Mouse (Mus musculus) heart, embryonic 14.5 days (tissue): ENCODE measurements around the gene Vps4b. TPM values are rescaled to one million over a fixed set of nuclear protein-coding genes. Genes with fewer than 3 reads are reported as not detected.
A peak's percentile ranks its signal among the peaks of the same experiment; 100 is the strongest.

Experiments
- ATAC-seq: fragments of 200-750 bp; cut with Nextera tagmentation; 2 replicates; pipeline ENCODE4 v1.8.0; 2017; ENCODE audit warnings: low read depth, moderate TSS enrichment; ENCODE audit not compliant: insufficient number of reproducible peaks, insufficient read depth, low FRiP score
- H3K27ac ChIP-seq, 2 experiments: fragments of 200-500 bp in 1 of 2; fragments of 300-500 bp in 1 of 2; sonication (generic) in 1 of 2; replicated peaks in 1 of 2; 2 replicates each; pipeline ENCODE4 v1.5.1; 2012 to 2014; ENCODE audit warnings: low read depth in 2 of 2, low read length in 2 of 2, control low read depth in 1 of 2, mild to moderate bottlenecking in 1 of 2, mixed read lengths in 1 of 2; ENCODE audit not compliant: control insufficient read depth in 1 of 2, insufficient read depth in 1 of 2
- H3K27me3 ChIP-seq: fragments of 300-500 bp; sonication (generic); 2 replicates; pipeline ENCODE4 v1.6.1; 2014; ENCODE audit warnings: mild to moderate bottlenecking, low read length, control low read depth; ENCODE audit not compliant: control insufficient read depth, insufficient read depth
- H3K36me3 ChIP-seq: fragments of 300-500 bp; sonication (generic); 2 replicates; pipeline ENCODE4 v1.6.1; 2014; ENCODE audit warnings: mild to moderate bottlenecking, control low read depth, low read length, mixed read lengths; ENCODE audit not compliant: control insufficient read depth, insufficient read depth
- H3K4me1 ChIP-seq, 2 experiments: fragments of 200-500 bp in 1 of 2; fragments of 300-500 bp in 1 of 2; sonication (generic) in 1 of 2; 2 replicates each; pipeline ENCODE4 v1.6.1; 2012 to 2014; ENCODE audit warnings: low read length in 2 of 2, control low read depth in 1 of 2, mixed read lengths in 1 of 2; ENCODE audit not compliant: control insufficient read depth in 2 of 2, insufficient read depth in 2 of 2
- H3K4me2 ChIP-seq: fragments of 300-500 bp; sonication (generic); 2 replicates; pipeline ENCODE4 v1.6.1; 2014; ENCODE audit warnings: mild to moderate bottlenecking, low read length
- H3K4me3 ChIP-seq, 2 experiments: fragments of 200-500 bp in 1 of 2; fragments of 300-500 bp in 1 of 2; sonication (generic) in 1 of 2; 2 replicates each; pipeline ENCODE4 v1.5.1; 2012 to 2014; ENCODE audit warnings: low read length in 2 of 2, mild to moderate bottlenecking in 2 of 2, control low read depth in 1 of 2, low read depth in 1 of 2, moderate library complexity in 1 of 2; ENCODE audit not compliant: control insufficient read depth in 1 of 2, insufficient read depth in 1 of 2
- H3K9ac ChIP-seq: fragments of 300-500 bp; sonication (generic); 2 replicates; pipeline ENCODE4 v1.6.1; 2014; ENCODE audit warnings: mild to moderate bottlenecking, low read length
- H3K9me3 ChIP-seq: fragments of 300-500 bp; sonication (generic); 2 replicates; pipeline ENCODE4 v1.6.1; 2016; ENCODE audit warnings: low read length, control low read depth; ENCODE audit not compliant: control insufficient read depth
- WGBS: fragments of 180-500 bp; shearing (Covaris S2); extraction: QIAGEN DNeasy Blood & Tissue Kit; methylation state at CpG from one replicate; pipeline ENCODE4 v1.1.7; 2014; 5-methylcytosine and 5-hydroxymethylcytosine counted together
- polyA plus RNA-seq: library from polyadenylated mRNA; unstranded; fragments of >200 nt; fragmentation: Nextera tagmentation; extraction: Ambion mirVana; gene quantifications from 2 replicates; pipeline ENCODE4 v1.2.1, GENCODE M21; 2014

The Vps4b gene
- polyA plus RNA-seq, 1 experiment from 2014 or later, result 45.1 TPM

DNA sequence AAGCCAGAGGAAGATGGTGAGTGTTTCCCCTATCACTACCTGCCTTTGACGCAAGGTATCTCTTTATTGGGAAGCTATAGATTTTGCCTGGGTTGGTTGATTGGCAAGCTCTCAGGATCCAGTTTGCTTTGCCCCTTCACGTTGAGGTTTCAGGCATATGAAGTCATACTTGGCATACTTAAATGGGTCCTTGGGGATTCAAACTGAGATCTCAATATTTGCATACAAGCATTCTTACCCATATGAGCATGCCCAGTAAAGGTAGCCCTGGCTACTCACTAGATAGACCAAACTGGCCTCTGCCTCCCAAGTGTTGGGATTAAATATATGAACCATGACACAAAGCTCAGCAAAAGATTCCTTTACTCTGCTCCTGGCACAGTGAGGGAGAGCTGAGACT is 31.7 kb downstream of the Vps4b start:
- no peak overlapping the region for H3K9ac ChIP-seq
- no peaks in the 10 kb centered on the region for H3K9me3 ChIP-seq
- H3K4me3 ChIP-seq, result no peak overlapping the region
- 0 out of 4 replicates have a peak, but pooled peaks cover 0 to 5% of the 10 kb centered on the region in 2 experiments for H3K4me1 ChIP-seq
- peaks cover 45% of the 10 kb centered on the region for H3K36me3 ChIP-seq
- H3K27ac ChIP-seq, result no peak overlapping the region
- H3K4me2 ChIP-seq, result no peak overlapping the region
- 92% methylated on average over 2 of the region's 2 CpGs for WGBS
- H3K27me3 ChIP-seq, result no peaks in the 10 kb centered on the region
- no peak for ATAC-seq

DNA sequence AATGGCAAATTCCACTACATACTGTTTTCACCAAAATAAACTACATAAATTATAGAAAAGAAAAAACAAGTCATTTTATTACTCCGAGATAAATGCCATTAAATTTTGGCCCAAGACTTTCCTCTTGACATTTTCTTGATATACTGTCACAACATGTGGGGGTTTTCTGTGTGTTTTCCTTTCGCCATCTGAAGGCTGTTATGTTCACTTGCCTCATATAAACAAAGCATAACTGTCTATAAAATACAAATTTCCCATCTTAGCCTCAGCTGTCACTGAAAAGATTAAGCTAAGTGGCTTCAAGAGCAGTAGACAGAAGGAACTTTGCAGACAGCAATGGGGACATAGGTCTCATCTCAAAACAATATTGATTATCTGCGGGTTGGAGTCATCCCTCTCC is 32.2 kb downstream of the Vps4b start:
- no peak overlapping the region for H3K27ac ChIP-seq
- H3K36me3 ChIP-seq, result peaks cover 44% of the 10 kb centered on the region
- H3K4me2 ChIP-seq, result no peak overlapping the region
- H3K4me3 ChIP-seq, result no peak overlapping the region
- H3K9ac ChIP-seq, result no peak overlapping the region
- ATAC-seq, result no peak
- 93% methylated on average over 3 of the region's 3 CpGs for WGBS
- H3K4me1 ChIP-seq, result 0 out of 4 replicates have a peak, but pooled peaks cover 0 to 5% of the 10 kb centered on the region in 2 experiments
- H3K9me3 ChIP-seq, result no peaks in the 10 kb centered on the region
- H3K27me3 ChIP-seq, result no peaks in the 10 kb centered on the region

DNA sequence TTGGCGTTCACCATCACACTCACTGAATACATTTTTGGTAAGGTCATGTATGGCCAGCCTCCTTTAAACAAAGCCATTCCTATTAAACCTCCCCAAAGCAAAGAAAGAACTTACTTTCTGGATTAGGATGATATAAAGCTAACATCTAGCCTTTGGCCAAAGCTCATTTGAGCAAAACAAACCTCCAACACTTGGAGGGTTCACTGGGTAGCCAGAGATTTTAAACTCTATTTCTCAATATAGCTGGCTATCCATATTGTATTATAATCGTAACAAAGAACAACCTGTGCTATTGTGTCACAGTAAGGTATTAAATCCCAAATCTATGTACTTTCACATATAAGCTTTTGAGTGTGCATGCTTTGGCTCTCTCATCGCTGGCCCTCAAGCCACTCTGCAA is 35.8 kb downstream of the Vps4b start:
- Histone ChIP-seq H3K4me1 (peaks cover 2 to 13% of the 10 kb centered on the region in 2 experiments), H3K27ac (no peak overlapping the region), H3K9me3 (no peaks in the 10 kb centered on the region), H3K4me3 (no peak overlapping the region), H3K27me3 (no peaks in the 10 kb centered on the region), H3K36me3 (peaks cover 13% of the 10 kb centered on the region; the same call in 1 of the 2 replicates), H3K4me2 (peak overlapping the region; percentile 97; the same call in 1 of the 2 replicates), H3K9ac (no peak overlapping the region)
- no peak for ATAC-seq
- WGBS, result 80% methylated on average over 3 of the region's 3 CpGs

DNA sequence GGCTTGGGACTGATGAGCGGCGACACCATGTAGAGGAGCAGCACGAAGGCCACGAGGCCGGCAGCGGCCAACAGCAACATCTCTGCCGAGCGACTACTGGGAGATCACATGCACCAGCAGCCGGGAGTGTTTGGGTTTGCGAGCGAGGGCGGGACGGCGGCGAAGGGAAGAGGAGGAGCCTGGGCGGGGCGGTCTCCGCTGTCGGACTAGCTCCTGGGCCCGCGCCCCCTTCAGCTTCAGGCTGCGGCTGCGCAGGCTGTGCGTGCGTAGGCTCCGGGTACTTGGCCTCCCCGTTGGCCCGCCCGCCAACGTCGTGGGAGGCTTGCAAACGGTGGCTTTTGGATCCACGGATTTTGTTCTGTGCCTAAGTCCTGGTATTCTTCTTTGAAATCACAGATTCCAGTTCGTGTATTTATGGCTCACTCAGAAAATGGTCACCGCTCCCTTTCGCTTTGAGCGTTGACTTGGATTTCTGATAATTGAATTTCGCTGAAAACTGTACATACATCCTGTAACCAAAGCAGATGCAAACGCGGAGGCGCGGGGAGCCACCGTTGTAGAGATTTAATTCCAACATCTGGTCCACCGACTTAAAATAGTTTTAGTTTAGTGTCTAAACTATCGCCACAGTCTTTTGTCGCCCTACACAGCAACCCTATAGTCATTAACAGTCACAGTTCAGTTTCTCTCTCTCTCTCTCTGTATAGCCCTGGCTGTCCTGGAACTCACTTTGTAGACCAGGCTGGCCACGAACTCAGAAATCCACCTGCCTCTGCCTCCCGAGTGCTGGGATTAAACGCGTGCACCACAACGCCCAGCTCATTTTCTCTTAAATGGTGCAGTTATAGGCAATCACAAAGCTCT is 36.7 kb downstream of the Vps4b start, which contains the start of gene Kdsr:
TSS of gene Kdsr (minus strand) at position 156 of the 864 bp plus-strand sequence.
- WGBS, result 2% methylated on average over 50 of the region's 51 CpGs
- H3K4me2 ChIP-seq, result peak within 1 kb of the TSS; percentile 97
- peak within 1 kb of the TSS; percentile 79 for H3K9ac ChIP-seq
- ATAC-seq, result peak; percentile 99
- no peaks in the 10 kb centered on the region for H3K27me3 ChIP-seq
- peaks cover 9% of the 10 kb centered on the region for H3K36me3 ChIP-seq
- H3K4me1 ChIP-seq, result peaks cover 2 to 10% of the 10 kb centered on the region in 2 experiments
- H3K4me3 ChIP-seq, result peak within 1 kb of the TSS; percentile 61 to 73
- H3K9me3 ChIP-seq, result no peaks in the 10 kb centered on the region
- peak within 1 kb of the TSS; percentile 92 to 93 for H3K27ac ChIP-seq

DNA sequence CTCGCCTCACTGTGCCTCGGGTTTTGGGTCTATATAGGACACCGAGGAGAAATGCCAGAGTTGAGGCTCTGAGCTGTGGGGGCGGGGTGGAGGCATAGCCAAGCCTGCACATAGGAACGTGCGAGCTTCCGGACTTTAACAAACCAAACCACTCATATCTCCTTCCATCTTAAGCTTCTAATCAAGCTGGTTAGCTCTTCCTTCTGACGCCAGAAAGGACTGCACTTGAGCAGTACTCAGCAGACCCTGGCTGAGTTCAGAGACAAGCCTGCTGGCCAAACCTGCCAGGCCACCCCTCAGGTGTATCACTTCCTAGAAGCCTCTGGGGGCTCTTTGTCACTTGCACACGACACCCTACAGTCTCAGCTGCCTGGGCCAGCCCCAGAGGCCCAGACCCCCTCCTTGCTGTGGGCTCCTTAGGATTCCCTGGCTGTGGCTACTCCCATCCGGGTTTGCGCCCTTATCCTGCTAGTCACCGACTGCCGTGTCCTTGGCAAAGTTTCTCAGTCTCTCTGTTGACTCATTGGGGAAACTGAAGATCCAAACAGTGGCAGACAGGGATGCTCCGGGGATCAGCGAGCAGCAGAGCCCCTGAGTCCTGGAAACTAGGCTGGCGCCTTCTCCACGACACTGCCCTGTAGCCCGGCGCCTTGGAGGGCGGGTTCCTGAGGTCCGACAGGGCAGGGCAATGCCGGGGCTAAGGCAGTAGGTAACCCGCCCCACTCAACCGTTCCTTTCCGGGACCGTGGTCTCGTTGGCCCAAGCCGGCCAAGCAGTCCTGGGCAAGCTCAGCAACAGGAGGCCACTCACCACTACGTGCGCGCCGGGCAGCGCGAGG is 37.6 kb downstream of the Vps4b start:
- ATAC-seq, result peak; percentile 64
- peaks cover 7% of the 10 kb centered on the region; the same call in 1 of the 2 replicates for H3K36me3 ChIP-seq
- H3K9me3 ChIP-seq, result no peaks in the 10 kb centered on the region
- peak overlapping the region; percentile 97 for H3K4me2 ChIP-seq
- peaks cover 2 to 10% of the 10 kb centered on the region in 2 experiments for H3K4me1 ChIP-seq
- H3K4me3 ChIP-seq, result peak overlapping the region; percentile 61 to 73
- peak overlapping the region; percentile 88 to 92 for H3K27ac ChIP-seq
- peak overlapping the region; percentile 79 for H3K9ac ChIP-seq
- H3K27me3 ChIP-seq, result no peaks in the 10 kb centered on the region
- 1% methylated on average over 34 of the region's 34 CpGs for WGBS

DNA sequence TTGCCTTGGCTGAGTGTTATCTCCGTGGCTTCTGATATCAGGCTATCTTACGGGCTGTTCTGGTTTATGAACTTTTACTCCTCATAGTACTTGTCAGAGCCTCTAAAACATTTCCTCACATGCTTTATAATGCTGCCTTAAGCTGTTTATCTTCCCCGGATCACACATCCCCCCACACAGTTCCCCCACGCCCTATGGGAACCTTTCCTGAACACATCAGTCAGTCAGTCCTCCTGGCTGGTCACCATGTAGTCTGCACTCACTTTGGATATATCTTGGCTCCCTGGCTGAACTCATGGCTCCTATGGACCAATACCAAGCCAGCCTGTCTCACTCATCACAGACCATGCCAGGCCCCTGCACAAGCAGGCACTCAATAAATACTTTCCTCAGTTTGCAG is 39.9 kb downstream of the Vps4b start:
- 65% methylated on average over 4 of the region's 4 CpGs for WGBS
- no peaks in the 10 kb centered on the region for H3K9me3 ChIP-seq
- peaks cover 2 to 10% of the 10 kb centered on the region in 2 experiments for H3K4me1 ChIP-seq
- H3K9ac ChIP-seq, result no peak overlapping the region
- peaks cover 16% of the 10 kb centered on the region for H3K36me3 ChIP-seq
- H3K27me3 ChIP-seq, result no peaks in the 10 kb centered on the region
- H3K4me3 ChIP-seq, result no peak overlapping the region
- no peak overlapping the region for H3K27ac ChIP-seq
- no peak overlapping the region for H3K4me2 ChIP-seq
- ATAC-seq, result no peak

DNA sequence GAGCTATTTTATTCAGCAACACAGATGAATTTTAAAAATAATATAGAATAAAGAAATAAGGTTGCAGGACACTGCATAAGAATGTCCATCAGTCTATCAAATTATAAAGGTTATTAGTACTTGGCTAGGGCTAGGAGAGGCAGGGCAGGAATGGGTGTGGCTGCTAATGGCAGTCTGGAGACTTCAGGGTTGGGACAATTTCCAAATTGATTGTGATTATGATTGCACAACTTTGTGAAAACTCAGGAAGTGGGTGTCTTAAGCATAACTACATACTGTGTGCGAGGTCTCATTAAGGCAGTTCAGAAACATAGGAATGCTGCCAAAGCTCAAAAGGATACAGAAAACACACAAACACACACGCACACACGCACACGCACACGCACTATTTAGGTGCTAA is 44.5 kb downstream of the Vps4b start:
- no peak overlapping the region for H3K27ac ChIP-seq

More for the DNA sequence above, 44.5 kb downstream of the Vps4b start:
- no peaks in the 10 kb centered on the region for H3K4me1 ChIP-seq
- H3K4me2 ChIP-seq, result no peak overlapping the region
- no peak overlapping the region for H3K4me3 ChIP-seq
- H3K27me3 ChIP-seq, result no peaks in the 10 kb centered on the region
- peaks cover 35% of the 10 kb centered on the region for H3K36me3 ChIP-seq
- H3K9me3 ChIP-seq, result no peaks in the 10 kb centered on the region
- H3K9ac ChIP-seq, result no peak overlapping the region
- 93% methylated on average over 5 of the region's 5 CpGs for WGBS
- ATAC-seq, result no peak
